Comparison of ENCODE assay signal across 31 mouse cellular contexts in the genomic region with DNA sequence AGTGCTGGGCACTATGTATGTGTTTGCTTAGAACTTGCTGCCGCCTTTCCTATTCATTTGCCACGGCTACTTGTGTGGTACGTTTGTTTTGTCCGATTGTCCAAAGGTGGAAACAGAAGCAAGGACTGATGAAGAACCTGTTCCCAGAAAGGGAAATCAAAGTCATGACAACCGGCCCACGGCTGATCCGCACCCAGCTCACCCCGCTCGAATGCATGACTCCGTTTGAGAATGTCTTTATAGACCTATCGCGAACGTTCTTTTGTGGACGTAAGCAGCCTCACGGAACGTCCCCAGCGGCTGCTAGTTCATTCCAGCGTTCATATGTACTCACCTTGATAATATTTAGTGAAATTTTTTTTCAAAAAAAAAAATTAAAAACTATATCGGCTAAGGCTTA.
DNase-seq lines count a peak whose midpoint lies in the region; ATAC-seq and TF ChIP-seq lines count a peak whose summit lies in the region.
"Had no signal": no experiment of that assay in that cellular context is flagged by ENCODE, and none has a peak within 500 bp of the region (broad histone marks: within the 10 kb centered on the region; RNA-seq: fewer than 3 reads in every experiment).

No protein-coding gene starts in this region.

- no peaks in the 10 kb centered on the region for H3K36me3 ChIP-seq in forebrain, embryonic 15.5 days
- H3K36me3 ChIP-seq in forebrain, embryonic 10.5 days (replicated peaks): no peaks in the 10 kb centered on the region
- no peaks in the 10 kb centered on the region for H3K36me3 ChIP-seq in midbrain, embryonic 14.5 days (ENCODE audit: control insufficient read depth, insufficient read depth, low read length)
- H3K36me3 ChIP-seq in midbrain, embryonic 11.5 days (ENCODE audit: control insufficient read depth, insufficient read depth, low read length): no peaks in the 10 kb centered on the region
- H3K36me3 ChIP-seq in E14TG2a.4 (ENCODE audit: insufficient read depth, low read length): no peaks in the 10 kb centered on the region
- H3K36me3 ChIP-seq: embryonic facial prominence, embryonic 12.5 days; embryonic facial prominence, embryonic 15.5 days; G1E; heart, embryonic 10.5 days; heart, embryonic 13.5 days had no signal

- H3K27me3 ChIP-seq in forebrain, embryonic 15.5 days: no peaks in the 10 kb centered on the region
- H3K27me3 ChIP-seq in forebrain, embryonic 10.5 days (ENCODE audit: poor library complexity, severe bottlenecking): peaks cover 32% of the 10 kb centered on the region
- no peaks in the 10 kb centered on the region for H3K27me3 ChIP-seq in midbrain, embryonic 14.5 days (ENCODE audit: control insufficient read depth, insufficient read depth, low read length)
- H3K27me3 ChIP-seq in midbrain, embryonic 11.5 days (ENCODE audit: control insufficient read depth, insufficient read depth, low read length): no peaks in the 10 kb centered on the region
- H3K27me3 ChIP-seq in E14TG2a.4 (ENCODE audit: insufficient read depth, low read length): peaks cover 26% of the 10 kb centered on the region
- H3K27me3 ChIP-seq: CH12.LX; embryonic facial prominence, embryonic 12.5 days; embryonic facial prominence, embryonic 15.5 days; Patski had no signal

- no peak overlapping the region for H3K9ac ChIP-seq in forebrain, embryonic 15.5 days (replicated peaks)
- no peak overlapping the region for H3K9ac ChIP-seq in midbrain, embryonic 14.5 days (replicated peaks; ENCODE audit: low read length)
- H3K9ac ChIP-seq in midbrain, embryonic 11.5 days (ENCODE audit: low read length): no peak overlapping the region
- H3K9ac ChIP-seq: embryonic facial prominence, embryonic 12.5 days; embryonic facial prominence, embryonic 15.5 days; heart, embryonic 13.5 days; hindbrain, embryonic 14.5 days had no signal

- peaks cover 20% of the 10 kb centered on the region for H3K4me1 ChIP-seq in forebrain, embryonic 15.5 days
- H3K4me1 ChIP-seq in forebrain, embryonic 10.5 days: peaks cover 30% of the 10 kb centered on the region
- peaks cover 19% of the 10 kb centered on the region; the same call in 1 of the 2 replicates for H3K4me1 ChIP-seq in midbrain, embryonic 14.5 days (ENCODE audit: control insufficient read depth, insufficient read depth, low read length)
- no peaks in the 10 kb centered on the region for H3K4me1 ChIP-seq in midbrain, embryonic 11.5 days (ENCODE audit: control insufficient read depth, insufficient read depth, low read length)
- peaks cover 52% of the 10 kb centered on the region for H3K4me1 ChIP-seq in E14TG2a.4 (replicated peaks; ENCODE audit: low read depth, low read length)
- H3K4me1 ChIP-seq: embryonic facial prominence, embryonic 12.5 days; embryonic facial prominence, embryonic 15.5 days; heart, embryonic 10.5 days; heart, embryonic 13.5 days had no signal

- TF ChIP-seq CTCF in E14TG2a.4 (conservative IDR thresholded peaks at IDR 0.05; ENCODE audit: low read length): no peak

- H3K4me3 ChIP-seq in forebrain, embryonic 15.5 days: no peak overlapping the region
- no peak overlapping the region for H3K4me3 ChIP-seq in forebrain, embryonic 10.5 days
- no peak overlapping the region for H3K4me3 ChIP-seq in midbrain, embryonic 14.5 days (replicated peaks; ENCODE audit: low read depth, low read length)
- H3K4me3 ChIP-seq in midbrain, embryonic 11.5 days (ENCODE audit: low read depth, low read length): no peak overlapping the region
- H3K4me3 ChIP-seq in E14TG2a.4 (replicated peaks; ENCODE audit: low read length): 0 out of 2 replicates have a peak overlapping the region, but pooled peaks have one; percentile 10
- H3K4me3 ChIP-seq: embryonic facial prominence, embryonic 12.5 days; embryonic facial prominence, embryonic 15.5 days; heart, adult 2 months; heart, embryonic 10.5 days; heart, embryonic 13.5 days had no signal

- H3K4me2 ChIP-seq in forebrain, embryonic 15.5 days (replicated peaks): peak overlapping the region; percentile 24
- H3K4me2 ChIP-seq in midbrain, embryonic 14.5 days (ENCODE audit: low read length): no peak overlapping the region
- no peak overlapping the region for H3K4me2 ChIP-seq in midbrain, embryonic 11.5 days
- H3K4me2 ChIP-seq: embryonic facial prominence, embryonic 12.5 days; embryonic facial prominence, embryonic 15.5 days; heart, embryonic 13.5 days; hindbrain, embryonic 14.5 days had no signal

- 67% methylated on average over 19 of the region's 19 CpGs for WGBS in forebrain, embryonic 15.5 days
- 83% methylated on average over 19 of the region's 19 CpGs for WGBS in forebrain, embryonic 10.5 days
- WGBS in midbrain, embryonic 14.5 days: 76% methylated on average over 19 of the region's 19 CpGs
- 84% methylated on average over 19 of the region's 19 CpGs for WGBS in midbrain, embryonic 11.5 days

- ATAC-seq in forebrain, embryonic 15.5 days (replicated peaks): no peak
- no peak for ATAC-seq in midbrain, embryonic 14.5 days (ENCODE audit: low FRiP score, low TSS enrichment)
- ATAC-seq in midbrain, embryonic 11.5 days (ENCODE audit: low FRiP score): no peak
- ATAC-seq: activated CD4-positive, CD25-positive, alpha-beta regulatory T cell, adult 4 months; hindbrain, postnatal 0 days; inflammation-experienced regulatory T-cells, adult 6 months; intestine, embryonic 16.5 days; Patski had no signal

- H3K9me3 ChIP-seq in forebrain, embryonic 15.5 days: no peaks in the 10 kb centered on the region
- H3K9me3 ChIP-seq in forebrain, embryonic 10.5 days: peaks cover 4% of the 10 kb centered on the region
- no peaks in the 10 kb centered on the region for H3K9me3 ChIP-seq in midbrain, embryonic 14.5 days (ENCODE audit: control insufficient read depth, low read length)
- no peaks in the 10 kb centered on the region for H3K9me3 ChIP-seq in midbrain, embryonic 11.5 days (ENCODE audit: control insufficient read depth, low read length)
- peaks cover 20% of the 10 kb centered on the region for H3K9me3 ChIP-seq in E14TG2a.4 (ENCODE audit: low read length)
- H3K9me3 ChIP-seq: embryonic facial prominence, embryonic 15.5 days; heart, embryonic 13.5 days had no signal

- DNase-seq in forebrain, embryonic 10.5 days (ENCODE audit: extremely low spot score, low spot score): no peak
- DNase-seq in midbrain, embryonic 14.5 days: peak; percentile 43
- DNase-seq in midbrain, embryonic 11.5 days (ENCODE audit: low spot score, missing footprints): no peak
- DNase-seq in ES-CJ7 (ENCODE audit: low read depth, low spot score): peak; percentile 19
- DNase-seq in urinary bladder, postnatal 36 days (ENCODE audit: low spot score in 2 of 2): no peak
- no peak for DNase-seq in left cerebral cortex, adult 18-20 months (ENCODE audit: low spot score in 2 of 2)
- DNase-seq: adrenal gland, adult 8-10 months; adrenal gland, postnatal 36 days; B cell, adult 2 months; cerebellum, adult 9-11 months; cerebellum, postnatal 25 days; gastrocnemius, postnatal 10 days; gastrocnemius, postnatal 36 days; heart, adult 2 months; heart, postnatal 14 days; heart, postnatal 4 days; kidney, adult 18-20 months had no signal

- H3K27ac ChIP-seq in forebrain, embryonic 15.5 days (replicated peaks): no peak overlapping the region
- H3K27ac ChIP-seq in forebrain, embryonic 10.5 days: no peak overlapping the region
- H3K27ac ChIP-seq in midbrain, embryonic 14.5 days (replicated peaks; ENCODE audit: low read depth, low read length): no peak overlapping the region
- no peak overlapping the region for H3K27ac ChIP-seq in midbrain, embryonic 11.5 days (ENCODE audit: low read depth, low read length)
- H3K27ac ChIP-seq: embryonic facial prominence, embryonic 12.5 days; embryonic facial prominence, embryonic 15.5 days; heart, adult 2 months; heart, embryonic 10.5 days; heart, embryonic 13.5 days; hindbrain, embryonic 14.5 days; hindbrain, postnatal 0 days had no signal

Comparison
In these comparisons a context has a peak if more than half of its experiments do, and no peak if none do; other contexts are left out.
1. DNase-seq: peak in midbrain, embryonic 14.5 days (single experiment) and ES-CJ7 (single experiment); none in forebrain, embryonic 10.5 days (single experiment), midbrain, embryonic 11.5 days (single experiment), urinary bladder, postnatal 36 days (0 of 2) and left cerebral cortex, adult 18-20 months (0 of 2).